Mouse (Mus musculus): Measurements from ENCODE around the gene Rdh11.

DNA sequence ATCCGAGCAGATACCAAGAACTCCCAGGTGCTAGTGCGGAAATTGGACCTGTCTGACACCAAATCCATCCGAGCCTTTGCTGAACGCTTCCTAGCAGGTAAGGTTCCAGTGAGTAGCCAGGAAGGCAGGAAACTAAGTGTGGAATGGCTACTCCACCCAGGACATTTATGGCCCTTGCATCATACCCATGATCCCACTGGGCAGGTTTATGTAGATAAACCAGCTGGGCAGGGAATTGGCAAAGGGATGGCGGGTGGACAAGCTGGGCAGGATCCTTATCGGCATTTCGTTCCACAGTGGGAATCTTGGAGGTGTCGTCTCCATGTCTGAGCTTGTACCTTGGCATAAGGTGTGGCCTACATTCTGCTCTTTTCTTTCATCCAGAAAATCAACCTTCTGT lies 19.4 kb upstream of the Rdh11 start:
- TF ChIP-seq CTCF (IDR thresholded peaks at IDR 0.05) (no peak), EP300 (IDR thresholded peaks at IDR 0.05) (no peak)

Data from lung, postnatal 0 days (tissue).